Mouse (Mus musculus): ENCODE results near the gene Trub1.

- TF ChIP-seq USF1 (IDR thresholded peaks at IDR 0.05; ENCODE audit: low read depth) = no peak
- no peak for TF ChIP-seq MAX (IDR thresholded peaks at IDR 0.05; ENCODE audit: low read depth)
- TF ChIP-seq TCF12 (IDR thresholded peaks at IDR 0.05; ENCODE audit: insufficient read depth, poor library complexity, severe bottlenecking) = no peak
Observed at GRCm38 (mm10) chr19:57503144-57503543, 50.4 kb downstream of the Trub1 start.
